Mouse (Mus musculus) heart, embryonic 16.5 days (tissue): ENCODE results near the gene Naxe. TPM values are rescaled to one million over a fixed set of nuclear protein-coding genes. Genes with fewer than 3 reads are reported as not detected.
A peak's percentile ranks its signal among the peaks of the same experiment; 100 is the strongest.

Experiments
- ATAC-seq: fragments of 200-750 bp; cut with Nextera tagmentation; replicated peaks from 2 replicates; pipeline ENCODE4 v1.8.0; 2017; ENCODE audit warnings: moderate number of reproducible peaks; ENCODE audit not compliant: insufficient read depth, low FRiP score; ENCODE audit errors: extremely low read depth
- H3K27ac ChIP-seq: fragments of 300-500 bp; sonication (generic); 2 replicates; pipeline ENCODE4 v1.5.1; 2014; ENCODE audit warnings: mild to moderate bottlenecking, low read length, control low read depth, moderate library complexity
- H3K27me3 ChIP-seq: fragments of 300-500 bp; sonication (generic); 2 replicates; pipeline ENCODE4 v1.6.1; 2014; ENCODE audit warnings: low read length, mixed read lengths; ENCODE audit not compliant: control insufficient read depth, insufficient read depth
- H3K36me3 ChIP-seq: fragments of 300-500 bp; sonication (generic); 2 replicates; pipeline ENCODE4 v1.6.1; 2014; ENCODE audit not compliant: control insufficient read depth, insufficient read depth
- H3K4me1 ChIP-seq: fragments of 300-500 bp; sonication (generic); 2 replicates; pipeline ENCODE4 v1.6.1; 2014; ENCODE audit warnings: low read length, mixed read lengths; ENCODE audit not compliant: control insufficient read depth, insufficient read depth
- H3K4me2 ChIP-seq: fragments of 300-500 bp; sonication (generic); 2 replicates; pipeline ENCODE4 v1.6.1; 2014; ENCODE audit warnings: low read depth, mild to moderate bottlenecking, control low read depth, low read length
- H3K4me3 ChIP-seq: fragments of 300-500 bp; sonication (generic); 2 replicates; pipeline ENCODE4 v1.5.1; 2014; ENCODE audit warnings: mild to moderate bottlenecking, control low read depth, low read length
- H3K9ac ChIP-seq: fragments of 300-500 bp; sonication (generic); 2 replicates; pipeline ENCODE4 v1.6.1; 2014; ENCODE audit warnings: low read length, control low read depth
- H3K9me3 ChIP-seq: fragments of 300-500 bp; sonication (generic); replicated peaks from 2 replicates; pipeline ENCODE4 v1.6.1; 2016; ENCODE audit warnings: low read length; ENCODE audit not compliant: control insufficient read depth
- WGBS: fragments of 180-500 bp; shearing (Covaris S2); extraction: QIAGEN DNeasy Blood & Tissue Kit; methylation state at CpG from one replicate; pipeline ENCODE4 v1.1.7; 2014; 5-methylcytosine and 5-hydroxymethylcytosine counted together
- polyA plus RNA-seq: library from polyadenylated mRNA; unstranded; fragments of >200 nt; fragmentation: Nextera tagmentation; extraction: Ambion mirVana; gene quantifications from 2 replicates; pipeline ENCODE4 v1.2.1, GENCODE M21; 2015

Gene Naxe
- polyA plus RNA-seq, 1 experiment from 2014 or later = 155 TPM

DNA sequence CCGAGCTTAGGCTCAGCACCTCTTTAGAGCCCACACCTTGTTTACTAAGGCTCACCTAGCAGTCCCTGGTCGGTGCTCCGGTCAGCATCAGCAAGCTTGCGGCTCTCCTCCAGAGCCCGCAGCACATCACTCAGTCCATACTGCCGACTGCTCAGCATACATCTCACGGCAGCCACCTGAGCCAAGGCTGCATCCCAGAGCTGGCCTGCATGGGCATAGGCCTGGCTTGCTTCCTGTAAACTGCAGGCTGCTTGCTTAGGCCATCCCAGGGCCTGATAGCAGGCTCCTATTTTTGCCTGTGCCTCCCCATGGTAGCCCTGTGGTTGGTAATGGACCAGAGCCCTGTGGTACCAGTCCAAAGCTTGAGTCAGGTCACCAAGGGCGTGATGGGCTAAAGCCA lies 16.5 kb upstream of the Naxe start:
- Histone ChIP-seq H3K27ac (no peak overlapping the region), H3K4me3 (no peak overlapping the region), H3K9ac (no peak overlapping the region), H3K36me3 (no peaks in the 10 kb centered on the region), H3K4me2 (no peak overlapping the region), H3K4me1 (no peaks in the 10 kb centered on the region), H3K9me3 (no peaks in the 10 kb centered on the region), H3K27me3 (peaks cover 12% of the 10 kb centered on the region)
- ATAC-seq = no peak
- WGBS = 70% methylated on average over 8 of the region's 8 CpGs

DNA sequence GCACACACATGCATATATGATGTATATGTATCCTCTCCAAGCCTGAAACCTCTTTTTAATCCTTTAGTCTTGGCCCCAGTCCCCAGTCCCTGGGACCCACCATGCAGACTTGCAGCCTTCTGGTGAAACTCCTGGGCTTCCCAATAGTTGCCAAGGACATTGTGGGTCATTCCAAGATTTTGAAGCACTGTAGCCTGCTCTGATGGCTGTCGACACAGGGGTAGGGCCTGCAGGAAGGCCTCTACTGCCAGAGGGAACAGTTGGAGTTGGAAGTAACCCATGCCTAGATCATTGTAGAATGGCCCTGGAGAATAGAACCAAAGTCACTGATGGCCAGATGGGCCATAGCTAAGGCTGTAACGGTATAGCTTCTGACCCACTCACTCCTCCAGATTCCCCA lies 16.1 kb upstream of the Naxe start:
- Histone ChIP-seq H3K4me1 (no peaks in the 10 kb centered on the region), H3K36me3 (no peaks in the 10 kb centered on the region), H3K4me3 (no peak overlapping the region), H3K4me2 (no peak overlapping the region), H3K9me3 (no peaks in the 10 kb centered on the region), H3K27ac (no peak overlapping the region), H3K27me3 (peaks cover 12% of the 10 kb centered on the region), H3K9ac (no peak overlapping the region)
- ATAC-seq = no peak
- WGBS = 44% methylated on average over 2 of the region's 2 CpGs

DNA sequence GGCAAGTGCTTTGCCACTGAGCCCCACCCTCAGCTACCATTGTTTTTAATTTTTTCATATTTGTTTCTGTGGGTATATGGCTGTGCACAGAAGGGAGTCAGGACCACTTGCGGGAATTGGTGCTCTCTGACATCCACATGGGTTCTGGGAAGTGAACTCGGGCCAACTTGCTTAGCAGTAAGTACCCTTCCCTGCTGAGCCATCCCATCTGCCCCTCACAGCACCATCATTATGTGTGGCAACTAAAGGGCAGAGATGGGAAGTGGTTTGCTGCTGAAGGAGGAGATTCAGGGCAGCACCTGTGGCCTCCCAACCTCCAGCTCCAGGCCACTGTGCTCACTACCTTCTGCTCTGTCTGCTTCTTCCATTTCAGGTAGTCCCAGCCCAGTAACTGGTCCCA lies 15.3 kb upstream of the Naxe start:
- no peak for ATAC-seq
- Histone ChIP-seq H3K4me1 (no peaks in the 10 kb centered on the region), H3K36me3 (no peaks in the 10 kb centered on the region), H3K9me3 (no peaks in the 10 kb centered on the region), H3K9ac (no peak overlapping the region), H3K4me2 (no peak overlapping the region), H3K27me3 (peaks cover 12% of the 10 kb centered on the region), H3K4me3 (no peak overlapping the region), H3K27ac (no peak overlapping the region)
- WGBS = 71% methylated on average over 2 of the region's 2 CpGs

DNA sequence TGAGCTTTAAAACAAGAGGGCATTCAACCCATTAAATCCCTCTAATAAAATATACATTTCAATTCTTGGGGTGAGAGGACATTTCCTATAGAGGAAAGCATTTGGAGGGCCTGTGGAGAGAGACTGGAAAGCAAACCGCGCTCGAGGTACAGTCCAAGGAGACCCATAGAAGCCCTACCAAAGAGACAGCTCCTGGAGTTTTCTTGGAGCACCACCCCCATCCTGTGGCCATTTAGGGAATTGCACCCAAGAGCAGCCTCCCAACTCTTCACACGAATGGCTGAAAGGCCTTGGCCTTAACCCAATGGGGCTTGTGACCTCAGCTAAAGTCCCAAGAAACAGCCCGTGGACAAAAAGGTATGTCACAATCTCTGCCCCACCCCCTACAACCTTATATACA lies 13.5 kb upstream of the Naxe start:
- no peak overlapping the region for H3K4me2 ChIP-seq
- H3K27ac ChIP-seq = no peak overlapping the region
- 1% methylated on average over 5 of the region's 5 CpGs for WGBS
- no peak overlapping the region for H3K9ac ChIP-seq
- no peaks in the 10 kb centered on the region for H3K36me3 ChIP-seq
- no peaks in the 10 kb centered on the region for H3K4me1 ChIP-seq
- no peak overlapping the region for H3K4me3 ChIP-seq
- no peaks in the 10 kb centered on the region for H3K9me3 ChIP-seq
- H3K27me3 ChIP-seq = peaks cover 9% of the 10 kb centered on the region
- peak; percentile 81 for ATAC-seq

DNA sequence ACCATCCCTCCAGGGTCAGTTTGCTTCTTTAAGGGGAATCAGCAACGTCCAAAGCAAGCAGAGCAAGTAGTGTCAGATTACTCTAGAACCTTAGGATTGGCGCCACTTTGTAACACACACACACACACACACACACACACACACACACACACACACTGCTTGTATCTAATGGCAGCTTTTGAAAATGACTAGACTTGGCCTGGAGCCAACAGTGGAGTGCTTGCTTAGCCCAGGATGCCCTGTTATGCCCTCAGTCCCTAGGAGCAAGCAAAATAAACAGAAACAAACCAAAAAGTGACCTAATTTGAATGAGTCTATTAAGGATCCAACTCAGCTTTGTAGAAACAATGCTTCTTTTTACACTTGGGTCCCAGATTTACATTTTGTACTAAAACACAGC lies 10.1 kb upstream of the Naxe start:
- Histone ChIP-seq H3K27me3 (peaks cover 9% of the 10 kb centered on the region), H3K4me3 (no peak overlapping the region), H3K9ac (no peak overlapping the region), H3K4me2 (no peak overlapping the region), H3K27ac (no peak overlapping the region), H3K9me3 (no peaks in the 10 kb centered on the region), H3K36me3 (no peaks in the 10 kb centered on the region), H3K4me1 (no peaks in the 10 kb centered on the region)
- no peak for ATAC-seq
- WGBS = 15% methylated on average over 2 of the region's 2 CpGs

DNA sequence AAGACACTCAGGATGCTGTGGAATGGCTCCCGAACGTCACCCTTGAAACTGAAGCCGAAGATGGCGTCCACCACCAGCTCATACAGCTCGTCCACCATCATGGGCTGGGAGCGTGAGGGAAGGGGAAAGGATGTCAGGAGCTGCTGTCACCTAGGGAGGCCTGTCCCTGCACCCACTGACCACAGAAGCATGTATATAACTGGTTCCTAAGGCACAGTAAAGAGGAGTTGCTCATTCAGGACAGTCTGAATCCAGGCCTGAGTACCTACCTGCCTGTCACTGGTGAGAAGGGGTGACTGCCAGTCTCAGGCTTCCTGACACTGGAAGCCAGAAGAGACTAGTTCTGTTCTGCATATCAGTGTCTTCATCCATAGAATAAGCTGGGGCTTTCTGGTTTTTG lies 1.3 kb downstream of the Naxe start:
- peaks cover 11% of the 10 kb centered on the region for H3K4me1 ChIP-seq
- peak overlapping the region; percentile 93; the same call in 1 of the 2 replicates for H3K9ac ChIP-seq
- no peak overlapping the region; the same call in 1 of the 2 replicates for H3K4me3 ChIP-seq
- WGBS = 75% methylated on average over 6 of the region's 6 CpGs
- H3K27me3 ChIP-seq = no peaks in the 10 kb centered on the region
- peak overlapping the region; percentile 93 for H3K4me2 ChIP-seq
- peaks cover 35% of the 10 kb centered on the region for H3K36me3 ChIP-seq
- ATAC-seq = no peak
- H3K9me3 ChIP-seq = no peaks in the 10 kb centered on the region
- no peak overlapping the region for H3K27ac ChIP-seq

DNA sequence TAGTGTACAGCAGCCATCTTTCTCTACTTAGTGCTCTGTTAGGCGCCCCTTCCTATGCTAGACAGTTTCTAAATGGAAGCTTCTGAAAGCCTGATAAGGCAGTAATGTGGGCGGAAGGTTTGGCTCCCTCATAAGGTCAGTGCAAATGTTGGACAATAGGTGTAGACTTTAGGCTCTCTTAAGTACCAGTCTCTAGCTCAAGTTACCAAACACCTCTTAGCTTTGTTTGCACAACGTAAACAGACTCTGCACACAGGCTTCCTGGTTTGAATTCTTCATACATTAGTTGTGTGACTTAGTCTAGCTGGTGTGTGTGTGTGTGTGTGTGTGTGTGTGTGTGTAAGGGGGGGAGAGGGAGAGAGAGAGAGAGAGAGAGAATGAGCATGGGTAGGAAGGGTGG lies 8.8 kb downstream of the Naxe start:
- Histone ChIP-seq H3K36me3 (peaks cover 34% of the 10 kb centered on the region), H3K27ac (no peak overlapping the region), H3K4me2 (no peak overlapping the region), H3K27me3 (no peaks in the 10 kb centered on the region), H3K9ac (no peak overlapping the region), H3K4me3 (no peak overlapping the region), H3K4me1 (no peaks in the 10 kb centered on the region), H3K9me3 (no peaks in the 10 kb centered on the region)
- 51% methylated on average over 3 of the region's 3 CpGs for WGBS
- ATAC-seq = no peak

DNA sequence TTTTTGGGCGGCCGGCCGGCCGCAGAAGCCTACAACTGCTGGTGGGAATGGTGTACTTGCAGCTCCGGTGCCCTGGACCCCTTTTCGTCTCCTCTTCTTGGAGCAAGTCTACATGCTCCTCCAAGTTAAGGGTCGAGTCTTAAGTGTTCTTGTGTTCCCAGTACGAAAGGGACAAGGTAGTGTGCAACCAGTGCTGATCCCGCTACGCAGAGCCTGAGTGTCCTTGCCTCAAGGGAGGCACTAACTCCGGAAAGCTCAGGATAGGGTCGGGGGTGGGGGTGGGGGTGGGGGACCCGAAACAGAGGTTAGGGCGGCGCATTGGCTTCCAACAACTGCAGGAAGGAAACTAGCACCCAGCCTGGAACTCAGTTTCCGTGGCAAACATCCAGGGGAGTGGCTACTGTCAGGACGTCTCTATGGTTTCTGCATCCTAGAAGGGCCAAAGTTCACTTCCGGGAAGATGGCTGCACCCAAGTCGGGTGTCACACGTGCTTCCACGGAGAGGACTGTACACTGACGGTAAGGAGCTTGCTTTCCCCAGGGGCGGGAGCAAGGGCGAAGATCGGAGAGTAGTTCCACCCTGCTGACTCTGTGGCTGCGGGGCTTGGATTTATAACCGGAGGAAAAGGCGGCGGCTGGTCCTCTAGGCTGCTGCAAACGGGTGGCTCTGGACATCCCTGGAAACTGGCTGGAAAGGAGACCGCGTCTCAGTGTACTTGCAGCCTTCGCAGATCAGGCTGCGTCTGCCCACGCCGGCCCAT lies 15.5 kb downstream of the Naxe start, which contains the start of gene Gpatch4:
Gene Gpatch4, plus strand, starts transcription at position 448 of the 761 bp plus-strand sequence.
- Histone ChIP-seq H3K36me3 (no peaks in the 10 kb centered on the region), H3K4me2 (peak within 1 kb of the TSS; percentile 88), H3K9ac (peak within 1 kb of the TSS; percentile 63), H3K9me3 (no peaks in the 10 kb centered on the region), H3K4me3 (peak within 1 kb of the TSS; percentile 66), H3K4me1 (peaks cover 9% of the 10 kb centered on the region), H3K27ac (peak within 1 kb of the TSS; percentile 56), H3K27me3 (0 out of 2 replicates have a peak, but pooled peaks cover 7% of the 10 kb centered on the region)
- WGBS = 9% methylated on average over 36 of the region's 36 CpGs
- peak; percentile 91 for ATAC-seq

DNA sequence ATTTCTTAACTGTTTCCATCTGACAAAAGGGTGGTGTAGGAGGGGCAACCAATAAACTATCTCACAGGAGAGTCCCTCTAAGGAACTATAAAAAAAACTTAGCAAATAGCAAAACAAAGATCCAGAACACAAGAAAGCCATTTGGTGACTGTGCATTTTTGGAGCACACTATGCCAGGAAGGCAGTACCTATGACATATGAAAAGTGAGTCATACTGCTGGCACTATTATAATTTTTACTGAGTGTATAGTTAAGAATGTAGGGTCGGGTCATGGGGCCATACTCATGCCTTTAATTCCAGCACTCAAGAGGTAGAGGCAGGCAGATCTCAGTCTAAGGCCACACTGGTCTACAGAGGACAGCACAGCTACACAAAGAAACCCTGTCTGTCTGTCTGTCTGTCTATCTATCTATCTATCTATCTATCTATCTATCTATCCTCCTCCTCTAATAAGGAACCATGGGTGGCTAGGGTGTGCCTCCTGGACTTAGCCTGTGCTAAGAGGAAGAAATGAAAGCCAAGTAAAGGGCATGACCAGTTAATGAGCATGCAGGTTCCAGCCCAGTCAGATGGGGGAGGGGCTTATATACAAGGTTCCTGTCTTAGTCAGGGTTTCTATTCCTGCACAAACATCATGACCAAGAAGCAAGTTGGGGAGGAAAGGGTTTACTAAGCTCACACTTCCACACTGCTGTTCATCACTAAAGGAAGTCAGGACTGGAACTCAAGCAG lies 22.6 kb downstream of the Naxe start:
- Histone ChIP-seq H3K36me3 (no peaks in the 10 kb centered on the region), H3K4me2 (no peak overlapping the region), H3K9ac (no peak overlapping the region), H3K9me3 (no peaks in the 10 kb centered on the region), H3K27ac (no peak overlapping the region), H3K27me3 (peaks cover 22% of the 10 kb centered on the region), H3K4me1 (no peaks in the 10 kb centered on the region), H3K4me3 (no peak overlapping the region)
- 41% methylated on average over 1 of the region's 1 CpGs for WGBS
- ATAC-seq = no peak
